Mouse (Mus musculus) CD4-positive, CD25-positive, alpha-beta regulatory T cell, adult 2 months (primary cell): ENCODE results near the gene Gm13090.
A peak's percentile ranks its signal among the peaks of the same experiment; 100 is the strongest.

Experiments
- DNase-seq: peaks from one replicate; pipeline ENCODE4 v3.0.0-alpha.2; 2012; ENCODE audit warnings: low read depth, low spot score

Gene Gm13090

GRCm38 (mm10) chr4:151096334-151097103 lies 7.1 kb downstream of the Gm13090 start:
- no peak for DNase-seq

GRCm38 (mm10) chr4:151097104-151097438 lies 7.7 kb downstream of the Gm13090 start:
- no peak for DNase-seq

DNA sequence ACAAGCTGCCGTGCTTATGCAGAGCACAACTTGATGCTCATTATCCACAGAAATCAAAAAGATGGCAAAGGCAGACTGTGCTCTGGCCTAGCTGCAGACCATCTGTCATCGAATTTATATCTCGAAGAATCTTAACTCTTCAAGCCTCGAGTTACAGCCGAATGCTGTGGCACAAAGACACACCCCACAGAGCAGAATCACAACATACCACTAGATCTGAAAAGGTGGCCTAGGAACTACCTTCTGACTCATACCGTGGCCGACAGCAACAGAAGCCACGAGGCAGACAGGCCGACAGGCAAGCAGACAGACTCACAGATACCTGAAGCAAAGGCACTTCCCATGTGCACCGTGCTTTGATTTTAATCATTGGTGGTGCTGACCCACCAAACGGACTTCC lies 14.3 kb downstream of the Gm13090 start:
- no peak for DNase-seq

GRCm38 (mm10) chr4:151104147-151104546 lies 14.8 kb downstream of the Gm13090 start:
- DNase-seq, result no peak

GRCm38 (mm10) chr4:151105886-151106285 lies 16.5 kb downstream of the Gm13090 start:
- no peak for DNase-seq

DNA sequence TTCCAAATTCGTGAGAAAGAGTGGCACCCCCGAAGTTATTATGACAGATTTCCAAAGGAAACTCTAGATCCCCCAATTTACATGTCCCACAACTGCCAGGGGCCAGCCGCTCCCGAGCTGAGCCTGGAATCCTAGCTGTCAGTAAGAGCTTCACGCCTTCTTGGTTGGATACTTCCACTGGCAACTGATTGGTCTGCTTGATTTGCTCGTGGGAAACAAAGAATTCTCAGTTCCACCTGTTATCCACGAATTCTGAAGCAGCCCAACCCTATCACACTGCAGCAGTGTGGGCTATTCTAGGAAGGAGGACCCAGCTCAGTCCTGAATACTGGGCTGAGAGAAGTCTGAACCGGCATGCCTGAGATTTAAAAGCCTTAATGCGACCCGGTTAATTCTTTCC lies 17.1 kb downstream of the Gm13090 start:
- no peak for DNase-seq

DNA sequence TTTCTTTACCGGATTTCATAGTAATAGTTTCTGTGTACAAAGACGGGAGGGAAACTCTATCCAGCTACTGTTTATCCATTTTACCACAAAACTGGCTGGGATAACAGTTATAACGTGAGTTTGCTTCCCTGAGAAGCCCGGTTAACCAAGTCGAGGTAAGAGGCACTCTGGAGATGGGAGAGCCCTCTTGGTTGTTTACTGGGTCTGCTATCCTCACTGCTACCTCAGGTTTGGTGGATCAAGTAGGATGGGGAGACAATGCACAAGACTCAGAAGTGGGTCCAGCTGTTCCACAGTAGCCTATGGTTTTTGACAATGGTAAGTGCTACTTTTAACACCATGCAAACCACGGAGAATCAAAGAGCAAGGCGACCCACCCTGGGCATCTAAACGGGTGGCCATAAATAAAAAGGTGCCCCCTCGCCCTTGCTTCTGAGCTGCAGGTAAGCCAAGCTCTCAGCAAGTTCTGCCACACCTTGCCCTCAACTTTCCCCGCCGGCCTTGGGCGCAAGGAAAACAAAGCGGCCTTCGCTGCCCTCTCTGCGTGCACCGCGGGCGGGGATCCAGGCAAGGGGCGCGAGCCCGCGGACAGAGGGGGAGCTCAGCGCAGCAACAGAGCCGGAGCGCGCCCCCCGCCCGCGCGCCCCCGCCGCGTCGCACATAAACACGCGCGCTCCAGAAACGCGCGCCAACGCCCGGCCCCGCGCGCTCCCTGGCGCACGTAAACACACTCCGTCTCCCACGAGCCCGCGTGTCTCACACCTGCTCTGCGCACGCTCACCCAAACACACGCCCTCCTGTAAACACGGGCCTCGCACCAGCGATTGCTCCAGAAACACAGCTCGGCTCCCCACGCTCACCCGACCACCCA lies 18.0 kb downstream of the Gm13090 start:
- peak; percentile 4 for DNase-seq

GRCm38 (mm10) chr4:151108028-151108771 lies 18.8 kb downstream of the Gm13090 start:
- peak; percentile 80 for DNase-seq

DNA sequence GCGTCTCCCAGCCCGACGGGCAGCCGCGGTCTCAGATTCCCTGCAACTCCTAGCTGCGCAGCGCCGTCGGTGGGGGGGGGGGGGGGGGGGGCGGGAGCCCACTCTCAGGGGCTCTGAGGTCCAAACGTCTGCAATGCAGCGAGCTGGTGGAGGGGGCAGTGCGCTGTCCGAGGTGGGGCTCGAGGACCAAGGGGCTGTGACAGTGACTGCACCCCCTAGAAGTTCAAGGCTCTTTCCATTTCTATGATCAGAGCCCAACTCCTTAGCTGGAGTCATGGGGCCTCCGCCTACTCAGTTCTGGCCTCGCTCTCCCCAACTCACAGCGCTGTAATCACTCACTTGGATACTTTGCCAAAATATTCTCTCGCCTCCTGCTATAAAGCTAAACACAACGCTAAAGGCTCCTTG lies 19.5 kb downstream of the Gm13090 start:
- no peak for DNase-seq

GRCm38 (mm10) chr4:151111226-151111625 lies 21.9 kb downstream of the Gm13090 start:
- no peak for DNase-seq

GRCm38 (mm10) chr4:151114574-151114973 lies 25.2 kb downstream of the Gm13090 start:
- DNase-seq, result no peak

- DNase-seq, result no peak
These were observed 29.5 kb downstream of the Gm13090 start for GRCm38 (mm10) chr4:151118883-151119282.

DNA sequence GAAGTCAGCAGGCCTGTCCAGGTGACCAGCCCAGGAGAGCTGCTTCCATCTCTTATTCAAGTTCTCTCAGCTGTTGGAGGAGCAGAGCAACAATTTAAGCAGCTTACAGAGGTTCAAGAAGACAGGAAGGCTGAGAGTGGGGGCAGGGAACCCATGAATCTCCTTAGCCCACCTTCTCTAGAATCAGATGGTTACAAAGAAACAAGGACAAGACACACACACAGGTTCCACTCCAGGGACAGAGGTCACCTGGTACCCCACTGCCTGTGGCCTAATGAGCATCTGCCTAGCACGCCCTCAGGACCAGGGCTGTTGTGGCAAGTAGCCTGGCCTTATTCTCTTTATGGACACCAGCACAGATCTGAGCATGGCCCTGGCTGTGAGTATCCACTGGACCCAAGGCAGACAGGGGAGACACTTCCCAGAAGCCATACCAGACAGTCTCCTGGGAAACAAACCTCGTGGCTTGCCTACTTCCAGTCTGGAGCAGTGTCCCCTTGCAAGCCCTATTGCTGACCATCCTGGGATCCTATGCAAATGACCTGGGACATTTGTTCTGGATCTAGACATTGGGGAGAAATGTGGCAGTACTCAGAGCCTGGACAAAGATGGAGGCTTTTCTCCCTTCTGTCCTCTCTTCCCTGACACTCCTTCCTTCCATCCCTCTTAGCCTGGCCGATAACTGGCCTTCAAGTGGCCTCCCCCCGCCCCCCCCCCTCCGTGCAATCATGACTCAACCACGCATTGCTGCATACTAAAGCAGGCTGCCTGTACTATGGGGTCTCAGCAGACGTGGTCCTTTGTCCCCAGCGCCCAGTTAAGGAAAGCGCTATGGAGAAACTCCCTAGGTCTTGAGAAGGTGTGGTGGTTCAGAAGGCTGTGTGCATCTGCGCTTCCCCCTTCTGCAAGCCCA lies 38.5 kb downstream of the Gm13090 start:
- no peak for DNase-seq

DNA sequence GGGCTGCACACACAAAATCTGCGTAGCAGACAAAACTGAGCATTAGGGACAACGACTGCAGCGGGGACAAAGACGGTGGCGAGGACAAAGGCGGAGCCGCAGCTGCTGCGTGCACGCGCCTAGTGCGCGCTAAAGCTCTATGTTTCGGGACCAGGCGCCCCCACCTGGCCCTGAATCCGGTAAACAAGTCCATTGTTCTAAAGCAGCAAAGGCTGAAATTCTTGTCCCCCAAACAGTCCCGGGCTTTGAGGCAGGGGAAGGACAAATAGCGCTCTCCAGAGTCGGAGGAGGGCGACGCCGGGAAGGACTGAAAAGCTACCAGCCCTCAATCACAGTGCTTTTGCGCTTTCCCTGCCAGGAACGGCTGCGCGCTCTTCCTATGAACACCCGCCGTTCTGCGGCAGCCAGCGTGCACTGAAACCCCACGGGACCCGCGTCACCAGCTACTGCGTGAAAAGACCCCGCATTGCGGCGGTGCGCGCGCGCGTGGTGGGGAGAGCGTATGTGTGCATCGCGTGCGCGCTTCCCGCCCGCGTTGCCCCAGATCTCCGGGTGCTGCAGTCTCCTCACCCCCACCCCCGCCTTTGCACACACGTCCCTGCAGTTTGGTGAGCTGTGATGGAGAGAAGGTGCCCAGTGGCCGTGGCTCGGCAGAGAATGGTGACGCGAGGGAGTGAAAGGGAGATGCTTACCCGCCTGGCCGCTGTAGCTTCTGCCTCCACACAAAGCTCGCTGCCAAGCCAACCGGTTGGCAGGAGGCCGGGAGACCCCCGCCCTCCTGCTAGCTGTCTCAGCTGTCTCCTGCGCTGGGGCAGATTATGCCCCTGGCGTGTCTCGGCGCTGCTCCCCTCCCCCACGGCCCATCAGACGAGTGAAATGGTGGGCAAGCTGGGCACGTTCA lies 39.5 kb downstream of the Gm13090 start:
- no peak for DNase-seq

- no peak for DNase-seq
These were observed 40.6 kb downstream of the Gm13090 start for GRCm38 (mm10) chr4:151129725-151130557.

DNA sequence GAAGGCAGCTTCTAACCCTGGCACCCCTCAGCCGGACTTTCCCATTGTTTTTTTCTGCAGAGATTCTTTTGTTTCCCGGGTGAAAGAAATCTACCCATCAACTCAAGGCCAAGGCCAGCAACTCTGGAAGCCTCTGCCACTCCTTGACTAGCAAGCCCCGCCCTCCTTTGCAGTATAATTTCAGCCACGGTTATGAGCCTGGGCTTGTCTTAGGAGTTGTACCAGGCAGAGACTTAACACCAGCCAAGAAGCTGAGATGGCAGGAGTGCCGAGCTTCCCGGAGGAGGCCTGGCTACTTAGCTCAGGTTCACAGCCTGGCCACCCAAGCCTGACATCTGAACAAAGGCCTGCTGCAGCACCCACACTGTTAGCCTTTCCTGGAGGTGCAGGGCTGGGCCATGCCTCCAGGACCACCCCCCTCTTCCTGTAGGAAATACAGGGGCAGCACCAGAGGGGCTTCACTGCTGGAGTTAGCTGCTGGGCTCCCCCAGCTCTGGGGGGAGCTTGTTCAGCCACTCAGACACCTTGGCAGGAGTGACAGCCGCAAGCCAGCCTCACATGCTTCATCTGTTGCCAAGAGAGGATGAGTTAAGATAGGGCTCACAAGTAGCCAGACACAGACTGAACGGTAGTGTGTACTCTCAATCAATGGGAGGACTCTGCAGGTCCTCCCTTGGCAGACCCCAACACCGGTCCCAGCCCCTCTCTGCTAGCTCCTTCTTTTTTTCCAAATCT lies 41.6 kb downstream of the Gm13090 start:
- DNase-seq, result no peak

DNA sequence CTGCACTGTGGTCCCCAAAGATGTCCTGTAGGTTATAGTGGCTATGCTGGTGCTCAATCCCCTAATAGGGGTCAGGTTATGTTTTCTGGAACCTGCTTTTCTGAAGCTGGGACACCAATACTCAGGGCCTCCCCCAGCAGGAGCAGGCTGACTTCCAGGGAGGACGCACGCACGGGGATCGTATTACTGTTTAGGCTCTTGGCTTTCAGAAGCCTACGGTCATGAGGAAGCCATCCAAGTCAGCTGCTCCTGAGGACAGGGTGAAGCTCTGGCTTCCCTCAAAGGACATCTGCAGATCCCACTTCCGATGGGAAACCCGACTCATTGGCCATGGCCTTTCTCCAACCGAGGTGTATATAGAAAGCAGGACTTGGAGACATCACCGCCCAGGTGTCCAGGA lies 43.1 kb downstream of the Gm13090 start:
- DNase-seq, result no peak

GRCm38 (mm10) chr4:151133760-151134159 lies 44.4 kb downstream of the Gm13090 start:
- no peak for DNase-seq

DNA sequence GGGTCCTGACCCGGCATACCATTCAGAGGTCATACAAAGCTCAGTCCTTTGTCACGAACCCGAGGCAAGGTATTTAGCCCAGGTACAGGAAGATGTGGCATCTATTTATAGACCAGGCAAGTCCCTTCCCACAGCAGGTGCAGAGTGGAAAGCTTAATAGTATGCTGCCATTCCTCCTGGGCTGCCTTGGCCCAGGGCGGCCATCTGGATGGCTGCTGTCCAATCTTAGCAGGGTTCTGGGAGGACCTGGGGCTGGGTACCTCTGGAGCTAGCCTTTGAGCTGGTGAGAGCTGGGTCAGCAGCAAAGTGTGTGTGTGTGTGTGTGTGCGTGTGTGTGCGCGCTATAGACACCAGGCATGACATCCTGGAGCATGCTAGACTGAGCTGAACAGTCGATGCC lies 46.1 kb downstream of the Gm13090 start:
- DNase-seq, result no peak
